Mouse (Mus musculus) liver, postnatal 0 days (tissue): ENCODE measurements around the gene Polk. TPM values are rescaled to one million over a fixed set of nuclear protein-coding genes. Genes with fewer than 3 reads are reported as not detected.

Experiments used
- ATAC-seq: fragments of 200-750 bp; cut with Nextera tagmentation; 2 replicates; pipeline ENCODE4 v1.8.0; 2017; ENCODE audit warnings: mild to moderate bottlenecking, moderate library complexity
- DNase-seq: peaks from one replicate; pipeline ENCODE4 v3.0.0-alpha.2; 2016
- H3K27ac ChIP-seq: fragments of 300-500 bp; sonication (generic); 2 replicates; pipeline ENCODE4 v1.5.1; 2014; ENCODE audit warnings: antibody characterized with exemption, moderate library complexity, mild to moderate bottlenecking, low read depth
- H3K27me3 ChIP-seq: fragments of 300-500 bp; sonication (generic); 2 replicates; pipeline ENCODE4 v1.6.1; 2014; ENCODE audit warnings: low read length, control low read depth, mixed read lengths; ENCODE audit not compliant: insufficient read depth
- H3K36me3 ChIP-seq: fragments of 300-500 bp; sonication (generic); replicated peaks from 2 replicates; pipeline ENCODE4 v1.6.1; 2014; ENCODE audit warnings: mild to moderate bottlenecking, control low read depth, low read length, moderate library complexity, mixed read lengths; ENCODE audit not compliant: insufficient read depth
- H3K4me1 ChIP-seq: fragments of 300-500 bp; sonication (generic); 2 replicates; pipeline ENCODE4 v1.6.1; 2014; ENCODE audit warnings: antibody characterized with exemption, mild to moderate bottlenecking, control low read depth; ENCODE audit not compliant: insufficient read depth
- H3K4me2 ChIP-seq: fragments of 300-500 bp; sonication (generic); 2 replicates; pipeline ENCODE4 v1.6.1; 2014; ENCODE audit warnings: low read depth, mild to moderate bottlenecking, low read length, moderate library complexity, mixed read lengths
- H3K4me3 ChIP-seq: fragments of 300-500 bp; sonication (generic); 2 replicates; pipeline ENCODE4 v1.5.1; 2014; ENCODE audit warnings: low read depth, low read length
- H3K9ac ChIP-seq: fragments of 300-500 bp; sonication (generic); replicated peaks from 2 replicates; pipeline ENCODE4 v1.6.1; 2014; ENCODE audit warnings: mild to moderate bottlenecking, moderate library complexity
- H3K9me3 ChIP-seq: fragments of 300-500 bp; sonication (generic); 2 replicates; pipeline ENCODE4 v1.6.1; 2016; ENCODE audit warnings: mild to moderate bottlenecking, control low read depth, low read length, mixed read lengths
- CTCF ChIP-seq: sonication (generic); IDR thresholded peaks from 2 replicates; pipeline ENCODE4 v1.5.1; 2016; ENCODE audit warnings: antibody characterized with exemption, low read depth
- EP300 ChIP-seq: IDR thresholded peaks from 2 replicates; pipeline ENCODE4 v1.6.1; 2016; ENCODE audit warnings: antibody characterized with exemption, low read depth, mild to moderate bottlenecking
- WGBS: fragments of 180-500 bp; shearing (Covaris S2); extraction: QIAGEN DNeasy Blood & Tissue Kit; methylation state at CpG from one replicate; pipeline ENCODE4 v1.1.7; 2014; ENCODE audit not compliant: insufficient replicate concordance; 5-methylcytosine and 5-hydroxymethylcytosine counted together
- polyA plus RNA-seq: library from polyadenylated mRNA; unstranded; fragments of >200 nt; fragmentation: Nextera tagmentation; extraction: Ambion mirVana; gene quantifications from 2 replicates; pipeline ENCODE4 v1.2.1, GENCODE M21; 2015

Polk gene
- polyA plus RNA-seq, 1 experiment from 2014 or later, result 1.3 TPM

GRCm38 (mm10) chr13:96470556-96470955 is 71.8 kb downstream of the Polk start:
- 70% methylated on average over 6 of the region's 6 CpGs for WGBS
- ATAC-seq, result no peak
- no peaks in the 10 kb centered on the region for H3K4me1 ChIP-seq

DNA sequence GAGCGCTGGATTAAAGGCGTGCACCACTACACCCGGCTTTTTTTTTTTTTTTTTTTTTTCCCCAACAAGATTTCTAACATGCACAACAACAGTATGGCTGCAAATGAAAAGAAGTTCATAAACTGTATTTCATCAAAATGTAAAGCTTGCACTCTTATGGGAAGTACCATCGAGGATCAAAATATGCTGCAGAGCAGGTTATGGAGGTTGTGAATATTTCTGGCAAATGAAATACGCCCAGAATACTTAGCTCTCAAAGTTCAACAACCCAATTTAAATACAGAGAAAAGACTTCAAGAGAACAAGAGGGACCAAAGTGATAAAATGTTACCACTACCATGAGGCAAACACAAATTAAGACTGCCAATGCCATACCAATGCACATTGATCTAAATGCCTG is 73.7 kb downstream of the Polk start:
- H3K27me3 ChIP-seq, result no peaks in the 10 kb centered on the region

More at GRCm38 (mm10) chr13:96470556-96470955, 71.8 kb downstream of the Polk start:
- no peak for DNase-seq
- Histone ChIP-seq H3K36me3 (no peaks in the 10 kb centered on the region), H3K4me2 (no peak overlapping the region), H3K9me3 (no peaks in the 10 kb centered on the region), H3K9ac (no peak overlapping the region), H3K27ac (no peak overlapping the region), H3K4me3 (no peak overlapping the region), H3K27me3 (no peaks in the 10 kb centered on the region)
- TF ChIP-seq EP300 (no peak), CTCF (no peak)

GRCm38 (mm10) chr13:96465315-96465714 is 77.1 kb downstream of the Polk start:
- Histone ChIP-seq H3K27ac (no peak overlapping the region), H3K4me2 (no peak overlapping the region), H3K36me3 (no peaks in the 10 kb centered on the region), H3K27me3 (no peaks in the 10 kb centered on the region), H3K9me3 (no peaks in the 10 kb centered on the region), H3K9ac (no peak overlapping the region), H3K4me3 (no peak overlapping the region), H3K4me1 (no peaks in the 10 kb centered on the region)
- TF ChIP-seq EP300, result no peak
- no peak for TF ChIP-seq CTCF
- no peak for DNase-seq
- no peak for ATAC-seq
- WGBS, result 69% methylated on average over 5 of the region's 5 CpGs

More for the DNA sequence above, 73.7 kb downstream of the Polk start:
- no peak for DNase-seq
- Histone ChIP-seq H3K4me1 (no peaks in the 10 kb centered on the region), H3K4me2 (no peak overlapping the region), H3K9me3 (no peaks in the 10 kb centered on the region), H3K36me3 (no peaks in the 10 kb centered on the region), H3K4me3 (no peak overlapping the region), H3K9ac (no peak overlapping the region), H3K27ac (no peak overlapping the region)
- 79% methylated on average over 5 of the region's 5 CpGs for WGBS
- ATAC-seq, result no peak
- TF ChIP-seq CTCF (no peak), EP300 (no peak)

- Histone ChIP-seq H3K27me3 (no peaks in the 10 kb centered on the region), H3K4me2 (no peak overlapping the region), H3K36me3 (no peaks in the 10 kb centered on the region), H3K9me3 (no peaks in the 10 kb centered on the region), H3K4me3 (no peak overlapping the region), H3K27ac (no peak overlapping the region), H3K4me1 (no peaks in the 10 kb centered on the region), H3K9ac (no peak overlapping the region)
- 83% methylated on average over 1 of the region's 1 CpGs for WGBS
- ATAC-seq, result no peak
- TF ChIP-seq EP300 (no peak), CTCF (no peak)
- DNase-seq, result no peak
Observed at GRCm38 (mm10) chr13:96462644-96463043, 79.7 kb downstream of the Polk start.

DNA sequence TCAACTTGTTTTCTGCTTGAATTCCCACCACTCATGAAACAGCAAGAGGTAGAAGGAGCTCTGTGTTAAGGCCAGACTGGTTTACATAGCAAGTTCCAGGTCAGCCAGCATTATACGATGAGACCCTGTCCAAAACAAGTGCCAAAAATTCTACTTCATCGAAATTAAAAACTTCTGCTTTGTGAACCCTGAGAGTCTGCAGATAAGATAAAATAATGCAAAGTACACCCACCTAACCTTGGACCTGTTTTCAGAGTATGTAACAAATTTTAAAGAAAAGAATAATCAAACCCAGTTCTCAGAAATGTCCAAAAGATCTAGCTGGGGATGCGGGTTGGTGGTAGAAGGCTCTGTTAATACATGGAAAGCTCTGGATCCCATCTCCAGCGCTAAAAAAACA is 83.8 kb downstream of the Polk start:
- Histone ChIP-seq H3K9me3 (no peaks in the 10 kb centered on the region), H3K27me3 (no peaks in the 10 kb centered on the region), H3K4me3 (no peak overlapping the region), H3K4me1 (no peaks in the 10 kb centered on the region), H3K9ac (no peak overlapping the region), H3K27ac (no peak overlapping the region), H3K4me2 (no peak overlapping the region), H3K36me3 (no peaks in the 10 kb centered on the region)
- 70% methylated on average over 4 of the region's 4 CpGs for WGBS
- TF ChIP-seq CTCF, result no peak
- DNase-seq (no peak), ATAC-seq (no peak)

GRCm38 (mm10) chr13:96458018-96458417 is 84.4 kb downstream of the Polk start:
- Histone ChIP-seq H3K9ac (no peak overlapping the region), H3K9me3 (no peaks in the 10 kb centered on the region), H3K27ac (no peak overlapping the region), H3K36me3 (no peaks in the 10 kb centered on the region), H3K4me3 (no peak overlapping the region), H3K4me2 (no peak overlapping the region), H3K27me3 (no peaks in the 10 kb centered on the region), H3K4me1 (no peaks in the 10 kb centered on the region)
- ATAC-seq, result no peak
- 75% methylated on average over 5 of the region's 5 CpGs for WGBS
- TF ChIP-seq EP300 (no peak), CTCF (no peak)
- no peak for DNase-seq

DNA sequence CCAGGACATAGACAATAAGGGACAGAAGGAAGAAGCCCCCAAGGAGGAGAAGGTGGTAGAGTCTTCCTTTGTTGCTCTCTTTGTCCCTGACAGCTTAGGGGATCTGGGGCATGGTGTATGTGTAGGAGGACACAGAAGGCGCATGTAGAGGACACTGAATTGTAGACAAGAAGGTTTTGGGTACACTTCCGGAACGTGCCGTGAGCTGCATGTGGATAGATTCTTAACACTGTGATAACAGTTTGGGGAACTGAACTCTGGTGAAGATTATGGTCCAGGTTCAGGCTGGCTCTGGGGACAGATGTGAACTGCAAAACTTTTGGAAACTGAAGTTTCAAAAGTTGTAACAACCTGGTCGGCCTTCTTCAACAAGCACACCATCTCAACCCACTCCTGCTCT is 84.8 kb downstream of the Polk start:
- H3K27ac ChIP-seq, result no peak overlapping the region
- TF ChIP-seq EP300, result no peak
- TF ChIP-seq CTCF, result no peak
- 75% methylated on average over 5 of the region's 5 CpGs for WGBS

More for the DNA sequence above, 84.8 kb downstream of the Polk start:
- no peaks in the 10 kb centered on the region for H3K36me3 ChIP-seq
- DNase-seq (no peak), ATAC-seq (no peak)
- no peaks in the 10 kb centered on the region for H3K4me1 ChIP-seq
- H3K9ac ChIP-seq, result no peak overlapping the region
- no peaks in the 10 kb centered on the region for H3K9me3 ChIP-seq
- H3K4me3 ChIP-seq, result no peak overlapping the region
- no peaks in the 10 kb centered on the region for H3K27me3 ChIP-seq
- H3K4me2 ChIP-seq, result no peak overlapping the region
